Mouse (Mus musculus): ENCODE measurements at regions not wholly inside any gene's neighbourhood (a gene's known extent, or its start where the extent isn't known, plus 50 kb on each side); places are given as distances from the start of the nearest gene placed in this dataset.

- DNase-seq = no peak
Observed at GRCm38 (mm10) chr2:103893805-103894204, 64.0 kb upstream of the Lmo2 start.

DNA sequence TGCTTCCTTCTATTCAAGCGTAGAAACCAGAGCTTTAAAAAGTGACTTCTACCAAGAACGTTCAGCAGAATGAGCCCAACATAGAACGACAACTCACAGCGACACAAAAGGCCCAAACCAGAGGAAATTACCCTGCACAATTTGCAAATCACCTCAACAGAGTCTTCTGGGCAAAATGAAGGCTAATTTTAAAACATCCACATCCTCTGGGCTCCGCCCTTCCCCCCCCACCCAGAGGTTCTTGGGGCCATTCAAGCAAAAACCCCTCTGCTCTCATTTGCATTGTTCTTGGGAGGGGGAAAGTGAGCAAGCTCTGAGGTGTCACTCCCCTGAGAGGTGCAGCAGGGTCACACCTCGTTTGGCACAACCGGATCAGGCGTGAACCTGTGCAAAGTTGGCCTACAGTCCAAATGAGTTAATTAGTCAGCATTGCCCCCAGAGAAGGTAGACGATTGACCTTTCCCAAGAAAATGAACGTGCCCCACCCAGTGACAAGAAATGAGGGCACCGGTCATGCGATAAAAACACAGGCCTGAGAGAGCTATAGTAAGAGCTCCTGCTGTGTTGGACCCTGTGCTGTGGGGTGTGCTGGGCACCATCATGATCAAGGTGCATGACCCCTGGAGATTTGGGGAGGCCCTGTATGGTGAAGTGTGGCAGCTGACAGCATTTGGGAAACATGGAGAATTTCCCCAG, 62.7 kb upstream of the Lmo2 start:
- DNase-seq = no peak

- no peak for DNase-seq
Observed at GRCm38 (mm10) chr2:103896160-103896559, 61.6 kb upstream of the Lmo2 start.

GRCm38 (mm10) chr2:103896814-103897213, 61.0 kb upstream of the Lmo2 start:
- DNase-seq = no peak

GRCm38 (mm10) chr2:103899713-103900112, 58.1 kb upstream of the Lmo2 start:
- DNase-seq = no peak

- no peak for DNase-seq
Observed at GRCm38 (mm10) chr2:103900384-103900783, 57.4 kb upstream of the Lmo2 start.

DNA sequence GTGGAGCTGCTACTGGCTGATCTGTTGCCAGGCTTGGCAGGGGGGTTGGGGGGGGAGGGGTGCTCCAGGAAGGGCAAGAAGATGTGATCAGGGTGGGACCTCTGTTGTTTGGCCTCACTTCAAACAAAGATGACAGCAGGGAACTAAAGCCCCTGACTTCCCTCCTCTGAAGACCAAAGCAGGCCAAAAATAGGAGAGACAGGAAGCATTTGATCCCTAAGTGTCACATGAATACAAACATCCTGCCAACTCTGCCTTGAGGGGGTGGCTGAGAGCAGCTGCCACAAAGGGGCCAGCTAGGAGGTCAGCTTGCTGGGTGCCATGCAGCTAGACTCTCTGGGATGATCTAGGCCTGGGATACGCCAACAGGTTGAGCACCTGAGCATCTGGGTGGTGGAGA, 56.3 kb upstream of the Lmo2 start:
- DNase-seq = peak; percentile 6

GRCm38 (mm10) chr2:103902777-103903176, 55.0 kb upstream of the Lmo2 start:
- DNase-seq = no peak

DNA sequence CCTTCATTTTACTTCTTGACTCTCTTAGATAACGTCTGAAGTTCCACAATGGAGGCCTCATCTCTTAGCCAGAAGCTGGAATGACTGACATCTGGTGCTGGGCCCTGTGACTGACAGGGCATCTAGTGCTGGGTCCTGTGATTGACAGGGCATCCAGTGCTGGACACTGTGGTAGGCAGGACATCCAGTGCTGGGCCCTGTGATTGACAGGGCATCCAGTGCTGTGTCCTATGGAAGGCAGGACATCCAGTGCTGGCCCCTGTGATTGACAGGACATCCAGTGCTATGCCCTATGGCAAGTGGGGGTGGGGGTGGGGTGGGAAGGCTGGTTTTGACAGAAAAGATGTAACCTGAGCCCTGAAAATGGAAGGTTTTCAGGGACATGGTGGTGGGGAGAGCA, 52.1 kb upstream of the Lmo2 start:
- DNase-seq = no peak

DNA sequence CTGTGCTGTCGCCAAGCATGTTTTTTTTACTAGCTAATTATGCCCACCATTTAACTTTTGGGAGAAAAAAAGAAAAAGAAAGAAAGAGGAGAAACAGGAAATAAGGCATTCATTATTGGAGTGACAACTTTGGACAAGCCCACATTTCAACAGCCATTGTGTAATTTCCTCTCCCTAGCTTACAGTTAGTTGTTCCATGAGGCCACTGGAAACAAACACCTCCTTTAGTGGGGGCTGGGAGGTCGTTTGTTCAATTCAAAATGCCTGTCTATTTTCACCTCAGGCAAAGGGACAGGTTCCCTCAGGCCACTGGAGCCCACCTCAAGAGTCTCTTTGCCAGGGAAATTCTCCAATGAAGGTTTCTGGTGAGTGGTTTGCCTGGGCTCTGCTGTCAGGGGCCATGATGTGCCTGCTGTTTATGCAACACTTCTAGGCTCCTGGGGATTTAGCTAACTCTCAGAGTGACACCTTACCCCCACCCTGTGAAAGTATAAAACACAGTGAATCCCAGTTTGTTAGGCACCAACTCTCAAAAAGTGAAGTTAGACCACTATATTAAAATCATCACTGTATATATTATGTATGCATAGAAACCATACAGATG, 51.1 kb upstream of the Lmo2 start:
- DNase-seq = no peak
